Mouse (Mus musculus): ENCODE measurements around the gene Smim12. TPM values are rescaled to one million over a fixed set of nuclear protein-coding genes. Genes with fewer than 3 reads are reported as not detected.

Gene Smim12
- total and polyA plus RNA-seq, 2 experiments from 2014 or later = 58.6 to 69.0 TPM

DNA sequence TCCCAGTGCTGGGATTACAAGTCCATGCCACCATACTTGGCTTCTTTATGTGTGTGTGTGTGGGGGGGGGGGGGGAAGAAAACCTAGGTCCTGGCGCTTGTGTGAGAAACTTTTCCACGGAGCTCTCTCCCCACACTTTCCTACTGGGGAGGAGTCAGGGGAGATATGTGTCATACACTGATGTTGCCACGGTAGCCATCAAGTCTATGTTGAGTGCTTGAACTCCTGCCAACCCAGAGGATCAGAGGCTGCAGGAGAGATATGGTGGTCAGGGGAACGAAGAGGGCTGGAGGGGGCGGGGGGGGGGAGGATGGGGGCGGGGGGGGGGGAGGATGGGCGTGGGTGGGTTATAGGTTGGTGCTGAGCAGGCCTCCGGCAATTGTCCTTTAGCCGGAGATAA, 27.8 kb upstream of the Smim12 start:
- DNase-seq (ENCODE audit: low spot score) (peak; percentile 49), ATAC-seq (ENCODE audit: insufficient read depth, low read depth) (peak; percentile 83)
- Histone ChIP-seq H3K27ac (ENCODE audit: low read depth) (no peak overlapping the region), H3K4me1 (ENCODE audit: control insufficient read depth, insufficient read depth) (no peaks in the 10 kb centered on the region), H3K9ac (replicated peaks; ENCODE audit: low read depth, low read length) (no peak overlapping the region), H3K4me2 (ENCODE audit: low read depth, low read length) (0 out of 2 replicates have a peak overlapping the region, but pooled peaks have one; percentile 1), H3K4me3 (ENCODE audit: low read depth, low read length) (no peak overlapping the region), H3K27me3 (ENCODE audit: control insufficient read depth, insufficient read depth, low read length) (peaks cover 19% of the 10 kb centered on the region), H3K36me3 (replicated peaks; ENCODE audit: control insufficient read depth, insufficient read depth, low read length) (no peaks in the 10 kb centered on the region), H3K9me3 (replicated peaks; ENCODE audit: control insufficient read depth, low read length) (no peaks in the 10 kb centered on the region)
- TF ChIP-seq EP300 (IDR thresholded peaks at IDR 0.05; ENCODE audit: low read depth) (no peak), CTCF (IDR thresholded peaks at IDR 0.05; ENCODE audit: low read depth) (no peak)
- WGBS = 4% methylated on average over 6 of the region's 9 CpGs

- DNase-seq (ENCODE audit: low spot score) = no peak
- no peaks in the 10 kb centered on the region for H3K4me1 ChIP-seq (ENCODE audit: control insufficient read depth, insufficient read depth)
- peaks cover 19% of the 10 kb centered on the region for H3K27me3 ChIP-seq (ENCODE audit: control insufficient read depth, insufficient read depth, low read length)
- no peak overlapping the region for H3K4me3 ChIP-seq (ENCODE audit: low read depth, low read length)
- ATAC-seq (ENCODE audit: insufficient read depth, low read depth) = no peak
- no peak overlapping the region for H3K9ac ChIP-seq (replicated peaks; ENCODE audit: low read depth, low read length)
- H3K27ac ChIP-seq (ENCODE audit: low read depth) = no peak overlapping the region
- H3K4me2 ChIP-seq (ENCODE audit: low read depth, low read length) = no peak overlapping the region
- 61% methylated on average over 4 of the region's 4 CpGs for WGBS
- no peaks in the 10 kb centered on the region for H3K36me3 ChIP-seq (replicated peaks; ENCODE audit: control insufficient read depth, insufficient read depth, low read length)
- no peak for TF ChIP-seq EP300 (IDR thresholded peaks at IDR 0.05; ENCODE audit: low read depth)
- TF ChIP-seq CTCF (IDR thresholded peaks at IDR 0.05; ENCODE audit: low read depth) = no peak
- H3K9me3 ChIP-seq (replicated peaks; ENCODE audit: control insufficient read depth, low read length) = no peaks in the 10 kb centered on the region
Measured at GRCm38 (mm10) chr4:127216251-127216651, 27.3 kb upstream of the Smim12 start.

GRCm38 (mm10) chr4:127217048-127217447, 26.5 kb upstream of the Smim12 start:
- H3K9me3 ChIP-seq (replicated peaks; ENCODE audit: control insufficient read depth, low read length) = no peaks in the 10 kb centered on the region
- H3K4me2 ChIP-seq (ENCODE audit: low read depth, low read length) = no peak overlapping the region
- no peak for ATAC-seq (ENCODE audit: insufficient read depth, low read depth)
- no peak overlapping the region for H3K4me3 ChIP-seq (ENCODE audit: low read depth, low read length)
- no peak overlapping the region for H3K9ac ChIP-seq (replicated peaks; ENCODE audit: low read depth, low read length)
- H3K27ac ChIP-seq (ENCODE audit: low read depth) = no peak overlapping the region
- H3K36me3 ChIP-seq (replicated peaks; ENCODE audit: control insufficient read depth, insufficient read depth, low read length) = no peaks in the 10 kb centered on the region
- 44% methylated on average over 11 of the region's 11 CpGs for WGBS
- no peak for TF ChIP-seq CTCF (IDR thresholded peaks at IDR 0.05; ENCODE audit: low read depth)
- no peak for TF ChIP-seq EP300 (IDR thresholded peaks at IDR 0.05; ENCODE audit: low read depth)
- H3K4me1 ChIP-seq (ENCODE audit: control insufficient read depth, insufficient read depth) = no peaks in the 10 kb centered on the region
- peaks cover 19% of the 10 kb centered on the region for H3K27me3 ChIP-seq (ENCODE audit: control insufficient read depth, insufficient read depth, low read length)
- DNase-seq (ENCODE audit: low spot score) = no peak

DNA sequence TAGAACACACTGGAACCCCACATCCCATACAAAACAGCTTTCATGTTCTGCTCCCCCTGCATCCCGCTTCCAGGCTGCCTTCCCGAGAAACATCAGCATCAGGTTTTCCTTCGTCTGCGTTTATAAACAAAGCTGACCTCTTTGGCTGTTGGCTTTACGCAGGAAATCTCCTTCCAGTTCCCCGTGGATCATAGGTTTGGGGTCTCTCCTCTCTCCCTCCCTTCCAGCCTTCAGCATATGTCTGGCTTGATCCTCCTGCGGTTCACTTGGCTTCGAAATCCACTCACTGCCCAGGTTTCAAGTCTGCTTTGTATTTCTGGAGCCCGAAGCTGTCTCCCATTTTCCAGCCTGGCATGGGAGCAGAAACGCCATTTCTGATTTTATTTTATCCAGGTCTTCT, 20.3 kb upstream of the Smim12 start:
- Histone ChIP-seq H3K9me3 (replicated peaks; ENCODE audit: control insufficient read depth, low read length) (no peaks in the 10 kb centered on the region), H3K27ac (ENCODE audit: low read depth) (no peak overlapping the region), H3K4me3 (ENCODE audit: low read depth, low read length) (no peak overlapping the region), H3K27me3 (ENCODE audit: control insufficient read depth, insufficient read depth, low read length) (peaks cover 48% of the 10 kb centered on the region), H3K9ac (replicated peaks; ENCODE audit: low read depth, low read length) (no peak overlapping the region), H3K4me2 (ENCODE audit: low read depth, low read length) (no peak overlapping the region), H3K4me1 (ENCODE audit: control insufficient read depth, insufficient read depth) (no peaks in the 10 kb centered on the region), H3K36me3 (replicated peaks; ENCODE audit: control insufficient read depth, insufficient read depth, low read length) (no peaks in the 10 kb centered on the region)
- WGBS = 40% methylated on average over 10 of the region's 10 CpGs
- TF ChIP-seq CTCF (IDR thresholded peaks at IDR 0.05; ENCODE audit: low read depth) = no peak
- TF ChIP-seq EP300 (IDR thresholded peaks at IDR 0.05; ENCODE audit: low read depth) = no peak
- DNase-seq (ENCODE audit: low spot score) = no peak
- ATAC-seq (ENCODE audit: insufficient read depth, low read depth) = no peak

- 58% methylated on average over 4 of the region's 4 CpGs for WGBS
- H3K27me3 ChIP-seq (ENCODE audit: control insufficient read depth, insufficient read depth, low read length) = peaks cover 48% of the 10 kb centered on the region
Measured at GRCm38 (mm10) chr4:127223755-127224154, 19.8 kb upstream of the Smim12 start.

GRCm38 (mm10) chr4:127224444-127225100, 19.0 kb upstream of the Smim12 start:
- Histone ChIP-seq H3K27me3 (ENCODE audit: control insufficient read depth, insufficient read depth, low read length) (peaks cover 51% of the 10 kb centered on the region), H3K4me3 (ENCODE audit: low read depth, low read length) (no peak overlapping the region), H3K4me2 (ENCODE audit: low read depth, low read length) (no peak overlapping the region)

More at GRCm38 (mm10) chr4:127223755-127224154, 19.8 kb upstream of the Smim12 start:
- Histone ChIP-seq H3K9ac (replicated peaks; ENCODE audit: low read depth, low read length) (no peak overlapping the region), H3K9me3 (replicated peaks; ENCODE audit: control insufficient read depth, low read length) (no peaks in the 10 kb centered on the region), H3K4me3 (ENCODE audit: low read depth, low read length) (no peak overlapping the region), H3K4me2 (ENCODE audit: low read depth, low read length) (no peak overlapping the region), H3K4me1 (ENCODE audit: control insufficient read depth, insufficient read depth) (no peaks in the 10 kb centered on the region), H3K36me3 (replicated peaks; ENCODE audit: control insufficient read depth, insufficient read depth, low read length) (no peaks in the 10 kb centered on the region), H3K27ac (ENCODE audit: low read depth) (no peak overlapping the region)
- ATAC-seq (ENCODE audit: insufficient read depth, low read depth) (no peak), DNase-seq (ENCODE audit: low spot score) (no peak)
- TF ChIP-seq EP300 (IDR thresholded peaks at IDR 0.05; ENCODE audit: low read depth) (no peak), CTCF (IDR thresholded peaks at IDR 0.05; ENCODE audit: low read depth) (no peak)

More at GRCm38 (mm10) chr4:127224444-127225100, 19.0 kb upstream of the Smim12 start:
- no peak for DNase-seq (ENCODE audit: low spot score)
- no peak overlapping the region for H3K27ac ChIP-seq (ENCODE audit: low read depth)
- TF ChIP-seq EP300 (IDR thresholded peaks at IDR 0.05; ENCODE audit: low read depth) = no peak
- no peak for TF ChIP-seq CTCF (IDR thresholded peaks at IDR 0.05; ENCODE audit: low read depth)
- H3K4me1 ChIP-seq (ENCODE audit: control insufficient read depth, insufficient read depth) = no peaks in the 10 kb centered on the region
- no peak for ATAC-seq (ENCODE audit: insufficient read depth, low read depth)
- 23% methylated on average over 19 of the region's 19 CpGs for WGBS
- H3K36me3 ChIP-seq (replicated peaks; ENCODE audit: control insufficient read depth, insufficient read depth, low read length) = no peaks in the 10 kb centered on the region
- H3K9me3 ChIP-seq (replicated peaks; ENCODE audit: control insufficient read depth, low read length) = no peaks in the 10 kb centered on the region
- H3K9ac ChIP-seq (replicated peaks; ENCODE audit: low read depth, low read length) = no peak overlapping the region

Data from heart, postnatal 0 days (tissue).